Comparison of ENCODE assay signal across 14 mouse cellular contexts in genomic region chr14:122942757-122943474, GRCm38 (mm10). TPM values are rescaled to one million over a fixed set of nuclear protein-coding genes. Genes with fewer than 3 reads are reported as not detected.
A peak's percentile ranks its signal among the peaks of the same experiment; 100 is the strongest.
DNase-seq lines count a peak whose midpoint lies in the region; ATAC-seq lines count a peak whose summit lies in the region.
"Had no signal": no experiment of that assay in that cellular context is flagged by ENCODE, and none has a peak within 500 bp of the region (broad histone marks: within the 10 kb centered on the region; RNA-seq: fewer than 3 reads in every experiment).

No protein-coding gene starts in this region.

- no peak overlapping the region for H3K4me2 ChIP-seq in intestine, embryonic 15.5 days (replicated peaks)
- no peak overlapping the region for H3K4me2 ChIP-seq in midbrain, embryonic 14.5 days (ENCODE audit: low read length)

- H3K36me3 ChIP-seq in intestine, embryonic 15.5 days: peaks cover 6% of the 10 kb centered on the region; the same call in 1 of the 2 replicates
- H3K36me3 ChIP-seq in midbrain, embryonic 14.5 days (ENCODE audit: control insufficient read depth, insufficient read depth, low read length): peaks cover 34% of the 10 kb centered on the region

- no peaks in the 10 kb centered on the region for H3K9me3 ChIP-seq in intestine, embryonic 15.5 days
- H3K9me3 ChIP-seq in midbrain, embryonic 14.5 days (ENCODE audit: control insufficient read depth, low read length): no peaks in the 10 kb centered on the region

- no peak overlapping the region for H3K27ac ChIP-seq in intestine, embryonic 15.5 days
- no peak overlapping the region for H3K27ac ChIP-seq in midbrain, embryonic 14.5 days (replicated peaks; ENCODE audit: low read depth, low read length)
- H3K27ac ChIP-seq: stomach, postnatal 0 days had no signal

- H3K27me3 ChIP-seq in intestine, embryonic 15.5 days (replicated peaks): no peaks in the 10 kb centered on the region
- H3K27me3 ChIP-seq in midbrain, embryonic 14.5 days (ENCODE audit: control insufficient read depth, insufficient read depth, low read length): no peaks in the 10 kb centered on the region

- H3K4me1 ChIP-seq in intestine, embryonic 15.5 days (replicated peaks): no peaks in the 10 kb centered on the region
- H3K4me1 ChIP-seq in midbrain, embryonic 14.5 days (ENCODE audit: control insufficient read depth, insufficient read depth, low read length): no peaks in the 10 kb centered on the region

- no peak overlapping the region for H3K9ac ChIP-seq in intestine, embryonic 15.5 days
- H3K9ac ChIP-seq in midbrain, embryonic 14.5 days (replicated peaks; ENCODE audit: low read length): no peak overlapping the region

- no peak overlapping the region for H3K4me3 ChIP-seq in intestine, embryonic 15.5 days (replicated peaks)
- no peak overlapping the region for H3K4me3 ChIP-seq in midbrain, embryonic 14.5 days (replicated peaks; ENCODE audit: low read depth, low read length)
- H3K4me3 ChIP-seq: erythroblast, embryonic 14.5 days had no signal

- ATAC-seq in intestine, embryonic 15.5 days: peak; percentile 89
- no peak for ATAC-seq in midbrain, embryonic 14.5 days (ENCODE audit: low FRiP score, low TSS enrichment)

- peak; percentile 37 for DNase-seq in embryo, embryonic 10.5 days (ENCODE audit: low spot score)
- no peak for DNase-seq in embryo, embryonic 9.5 days (ENCODE audit: extremely low spot score)
- DNase-seq in layer of hippocampus, adult 9-11 months: peak; percentile 4
- no peak for DNase-seq in layer of hippocampus, adult 9-10 months (ENCODE audit: low spot score)
- DNase-seq in midbrain, embryonic 14.5 days: peak; percentile 30
- no peak for DNase-seq in cerebellum, adult 11-12 months
- DNase-seq in lung, postnatal 25 days (ENCODE audit: low spot score): no peak
- DNase-seq: cerebellum, postnatal 10 days; heart, postnatal 14 days; liver; lung, postnatal 10 days had no signal

- 49% methylated on average over 4 of the region's 4 CpGs for WGBS in intestine, embryonic 15.5 days
- WGBS in midbrain, embryonic 14.5 days: 62% methylated on average over 4 of the region's 4 CpGs

RNA-seq across cellular contexts. Expression of gene Ggact, which starts 29.4 kb away (rescaled TPM):
- polyA plus RNA-seq in intestine, embryonic 15.5 days (2015; fragmentation: Nextera tagmentation; extraction: Ambion mirVana): 45.1 and 50.3 TPM in 2 replicates
- 5.2 and 5.4 TPM in 2 replicates for polyA plus RNA-seq in midbrain, embryonic 14.5 days (2014; fragmentation: Nextera tagmentation; extraction: Ambion mirVana)

RNA-seq across cellular contexts. Expression of gene Tmtc4, which starts 40.9 kb away (rescaled TPM):
- polyA plus RNA-seq in intestine, embryonic 15.5 days (2015; fragmentation: Nextera tagmentation; extraction: Ambion mirVana): 20.9 and 23.6 TPM in 2 replicates
- polyA plus RNA-seq in midbrain, embryonic 14.5 days (2014; fragmentation: Nextera tagmentation; extraction: Ambion mirVana): 45.7 and 61.8 TPM in 2 replicates
- polyA plus RNA-seq: erythroblast, embryonic 14.5 days had no signal

Comparison
In these comparisons a context has a peak if more than half of its experiments do, and no peak if none do; other contexts are left out.
1. DNase-seq: peak in embryo, embryonic 10.5 days (single experiment), layer of hippocampus, adult 9-11 months (single experiment) and midbrain, embryonic 14.5 days (single experiment); none in embryo, embryonic 9.5 days (single experiment), layer of hippocampus, adult 9-10 months (single experiment), cerebellum, adult 11-12 months (single experiment) and lung, postnatal 25 days (single experiment).